Mouse (Mus musculus) lung, adult 2 months (tissue): Measurements from ENCODE around the gene Hes1. TPM values are rescaled to one million over a fixed set of nuclear protein-coding genes. Genes with fewer than 3 reads are reported as not detected.

Experiments used
- DNase-seq: peaks from one replicate; pipeline ENCODE4 v3.0.0; 2022
- H3K4me1 ChIP-seq: fragments of 200-500 bp; 2 replicates; pipeline ENCODE4 v1.6.1; 2011; ENCODE audit warnings: low read length; ENCODE audit not compliant: control insufficient read depth, insufficient read depth
- H3K4me3 ChIP-seq: fragments of 200-500 bp; replicated peaks from 2 replicates; pipeline ENCODE3; 2011; ENCODE audit warnings: low read depth, mild to moderate bottlenecking, control low read depth, low read length; ENCODE audit errors: extremely low read depth
- CTCF ChIP-seq: fragments of 200-500 bp; IDR thresholded peaks from 2 replicates; pipeline ENCODE4 v1.5.1; 2011; ENCODE audit warnings: mild to moderate bottlenecking, low read length, control low read depth; ENCODE audit not compliant: insufficient read depth
- POLR2A ChIP-seq: fragments of 200-500 bp; IDR thresholded peaks from 2 replicates; pipeline ENCODE4 v1.6.1; 2011; ENCODE audit warnings: low read depth, mild to moderate bottlenecking, control low read depth, low read length, borderline replicate concordance; ENCODE audit errors: extremely low read depth
- WGBS: fragments of 180-500 bp; shearing (Covaris S2); methylation state at CpG from one replicate; pipeline ENCODE4 v1.1.7; 2018; 5-methylcytosine and 5-hydroxymethylcytosine counted together
- polyA plus RNA-seq: library from polyadenylated mRNA; depleted of rRNA; stranded (reverse); fragments of >200 nt; gene quantifications from 2 replicates; pipeline ENCODE4 v1.2.3, GENCODE M21; 2012

The Hes1 gene
- polyA plus RNA-seq, 1 experiment = 167 TPM

- DNase-seq = no peak
- Histone ChIP-seq H3K4me3 (no peak overlapping the region), H3K4me1 (peaks cover 3% of the 10 kb centered on the region)
- no peak for TF ChIP-seq CTCF
- TF ChIP-seq POLR2A = no peak
- 96% methylated on average over 3 of the region's 3 CpGs for WGBS
These were observed 30.8 kb upstream of the Hes1 start for GRCm38 (mm10) chr16:30033390-30033789.

GRCm38 (mm10) chr16:30034001-30034400 lies 30.2 kb upstream of the Hes1 start:
- Histone ChIP-seq H3K4me1 (peaks cover 3% of the 10 kb centered on the region), H3K4me3 (no peak overlapping the region)
- no peak for DNase-seq
- TF ChIP-seq CTCF (no peak), POLR2A (no peak)
- WGBS = 44% methylated on average over 4 of the region's 4 CpGs

- DNase-seq = no peak
- H3K4me1 ChIP-seq = peaks cover 3% of the 10 kb centered on the region
- TF ChIP-seq CTCF (no peak), POLR2A (no peak)
- 27% methylated on average over 6 of the region's 6 CpGs for WGBS
- H3K4me3 ChIP-seq = no peak overlapping the region
These were observed 29.7 kb upstream of the Hes1 start for GRCm38 (mm10) chr16:30034521-30034920.

GRCm38 (mm10) chr16:30034979-30035440 lies 29.2 kb upstream of the Hes1 start:
- peaks cover 3% of the 10 kb centered on the region for H3K4me1 ChIP-seq
- no peak for DNase-seq
- TF ChIP-seq CTCF = no peak
- no peak for TF ChIP-seq POLR2A
- WGBS = 56% methylated on average over 5 of the region's 5 CpGs
- no peak overlapping the region for H3K4me3 ChIP-seq

GRCm38 (mm10) chr16:30036104-30036503 lies 28.1 kb upstream of the Hes1 start:
- Histone ChIP-seq H3K4me3 (no peak overlapping the region), H3K4me1 (peaks cover 3% of the 10 kb centered on the region)
- WGBS = 92% methylated on average over 3 of the region's 3 CpGs
- no peak for TF ChIP-seq POLR2A
- no peak for TF ChIP-seq CTCF
- DNase-seq = no peak

GRCm38 (mm10) chr16:30038663-30039593 lies 25.3 kb upstream of the Hes1 start:
- no peak for DNase-seq

GRCm38 (mm10) chr16:30039841-30040240 lies 24.3 kb upstream of the Hes1 start:
- Histone ChIP-seq H3K4me1 (no peaks in the 10 kb centered on the region; the same call in 1 of the 2 replicates), H3K4me3 (no peak overlapping the region)
- TF ChIP-seq CTCF (no peak), POLR2A (no peak)
- no peak for DNase-seq
- 66% methylated on average over 2 of the region's 2 CpGs for WGBS

More at GRCm38 (mm10) chr16:30038663-30039593, 25.3 kb upstream of the Hes1 start:
- whole genome bisulfite sequencing = 48% methylated on average over 16 of the region's 17 CpGs
- Histone ChIP-seq H3K4me3 (no peak overlapping the region), H3K4me1 (peaks cover 3% of the 10 kb centered on the region)
- TF ChIP-seq POLR2A = no peak
- no peak for TF ChIP-seq CTCF

- Histone ChIP-seq H3K4me3 (no peak overlapping the region), H3K4me1 (no peaks in the 10 kb centered on the region; the same call in 1 of the 2 replicates)
- TF ChIP-seq POLR2A (no peak), CTCF (no peak)
- WGBS = 60% methylated on average over 4 of the region's 4 CpGs
- DNase-seq = no peak
These were observed 21.3 kb upstream of the Hes1 start for GRCm38 (mm10) chr16:30042859-30043258.

GRCm38 (mm10) chr16:30045615-30046014 lies 18.6 kb upstream of the Hes1 start:
- no peak for DNase-seq
- Histone ChIP-seq H3K4me3 (no peak overlapping the region), H3K4me1 (no peaks in the 10 kb centered on the region; the same call in 1 of the 2 replicates)
- WGBS = 58% methylated on average over 5 of the region's 5 CpGs
- TF ChIP-seq CTCF (no peak), POLR2A (no peak)

- DNase-seq = no peak
- no peaks in the 10 kb centered on the region; the same call in 1 of the 2 replicates for H3K4me1 ChIP-seq
- WGBS = 65% methylated on average over 7 of the region's 7 CpGs
- TF ChIP-seq POLR2A = no peak
- TF ChIP-seq CTCF = no peak
- H3K4me3 ChIP-seq = no peak overlapping the region
These were observed 17.2 kb upstream of the Hes1 start for GRCm38 (mm10) chr16:30047010-30047409.
